Mouse (Mus musculus) testis, adult 2 months (tissue): ENCODE results near the gene Mrps18b. TPM values are rescaled to one million over a fixed set of nuclear protein-coding genes. Genes with fewer than 3 reads are reported as not detected.
A peak's percentile ranks its signal among the peaks of the same experiment; 100 is the strongest.

Experiments used
- H3K27ac ChIP-seq: fragments of 200-500 bp; 2 replicates; pipeline ENCODE4 v1.5.1; 2012; ENCODE audit warnings: low read depth, low read length; ENCODE audit not compliant: control insufficient read depth, insufficient read depth
- H3K27me3 ChIP-seq: fragments of 200-500 bp; 2 replicates; pipeline ENCODE4 v1.6.1; 2012; ENCODE audit warnings: mild to moderate bottlenecking, low read length, moderate library complexity; ENCODE audit not compliant: control insufficient read depth, insufficient read depth
- H3K36me3 ChIP-seq: fragments of 200-500 bp; 2 replicates; pipeline ENCODE4 v1.6.1; 2012; ENCODE audit warnings: mild to moderate bottlenecking, low read length; ENCODE audit not compliant: control insufficient read depth, insufficient read depth
- H3K4me1 ChIP-seq: fragments of 200-500 bp; 2 replicates; pipeline ENCODE4 v1.6.1; 2012; ENCODE audit warnings: low read length; ENCODE audit not compliant: control insufficient read depth, insufficient read depth
- H3K4me3 ChIP-seq: fragments of 200-500 bp; 2 replicates; pipeline ENCODE4 v1.5.1; 2012; ENCODE audit warnings: low read depth, mild to moderate bottlenecking, low read length, moderate library complexity, mixed read lengths; ENCODE audit not compliant: control insufficient read depth
- CTCF ChIP-seq: fragments of 200-500 bp; IDR thresholded peaks from 2 replicates; pipeline ENCODE4 v1.5.1; 2012; ENCODE audit warnings: low read depth, mild to moderate bottlenecking, inconsistent platforms, low read length, moderate library complexity; ENCODE audit not compliant: control insufficient read depth, insufficient read depth, insufficient replicate concordance
- POLR2A ChIP-seq: fragments of 200-500 bp; IDR thresholded peaks from 2 replicates; pipeline ENCODE4 v1.6.1; 2012; ENCODE audit warnings: low read depth, mild to moderate bottlenecking, inconsistent platforms, low read length, moderate library complexity; ENCODE audit not compliant: control insufficient read depth
- polyA plus RNA-seq: library from polyadenylated mRNA; depleted of rRNA; stranded (reverse); fragments of >200 nt; gene quantifications from 2 replicates; pipeline ENCODE4 v1.2.3, GENCODE M21; 2012

Mrps18b gene
- polyA plus RNA-seq, 1 experiment = 81.8 TPM

DNA sequence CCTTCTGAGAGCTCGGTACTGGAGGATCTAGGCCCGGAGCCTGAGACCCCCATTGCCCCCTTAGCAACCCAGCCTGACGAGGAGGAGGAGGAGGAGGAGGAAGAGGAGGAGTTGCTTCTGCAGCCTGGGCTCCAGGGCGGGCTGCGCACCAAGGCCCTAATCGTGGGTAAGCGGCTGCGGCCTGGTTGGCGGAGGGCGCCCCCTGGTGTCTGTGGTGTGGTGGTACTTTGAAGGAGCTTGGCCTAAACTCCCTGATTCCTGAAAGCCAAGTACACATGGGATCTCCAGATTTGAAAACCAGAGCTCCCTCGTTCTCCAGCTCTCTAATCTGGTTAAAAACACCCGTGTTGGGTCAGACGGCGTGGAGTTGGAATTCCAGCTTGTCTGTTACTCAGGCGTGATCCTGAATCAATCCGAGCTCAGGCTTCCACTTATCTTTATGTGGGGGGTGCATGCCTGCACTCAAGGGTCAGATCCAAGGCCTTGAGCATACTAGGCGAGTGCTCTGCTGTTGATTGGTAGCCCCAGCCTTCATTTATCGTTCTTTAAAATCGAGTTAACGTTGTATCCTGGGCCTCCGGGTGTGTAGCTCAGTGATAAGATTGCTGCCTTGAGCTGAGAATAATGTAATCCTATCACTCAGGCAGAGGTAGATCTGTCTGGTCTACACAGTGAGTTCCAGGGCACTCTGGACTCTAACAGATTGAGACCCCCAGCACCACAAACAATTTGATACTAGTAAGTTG is 42.2 kb downstream of the Mrps18b start:
- no peaks in the 10 kb centered on the region for H3K36me3 ChIP-seq
- H3K27me3 ChIP-seq = no peaks in the 10 kb centered on the region

DNA sequence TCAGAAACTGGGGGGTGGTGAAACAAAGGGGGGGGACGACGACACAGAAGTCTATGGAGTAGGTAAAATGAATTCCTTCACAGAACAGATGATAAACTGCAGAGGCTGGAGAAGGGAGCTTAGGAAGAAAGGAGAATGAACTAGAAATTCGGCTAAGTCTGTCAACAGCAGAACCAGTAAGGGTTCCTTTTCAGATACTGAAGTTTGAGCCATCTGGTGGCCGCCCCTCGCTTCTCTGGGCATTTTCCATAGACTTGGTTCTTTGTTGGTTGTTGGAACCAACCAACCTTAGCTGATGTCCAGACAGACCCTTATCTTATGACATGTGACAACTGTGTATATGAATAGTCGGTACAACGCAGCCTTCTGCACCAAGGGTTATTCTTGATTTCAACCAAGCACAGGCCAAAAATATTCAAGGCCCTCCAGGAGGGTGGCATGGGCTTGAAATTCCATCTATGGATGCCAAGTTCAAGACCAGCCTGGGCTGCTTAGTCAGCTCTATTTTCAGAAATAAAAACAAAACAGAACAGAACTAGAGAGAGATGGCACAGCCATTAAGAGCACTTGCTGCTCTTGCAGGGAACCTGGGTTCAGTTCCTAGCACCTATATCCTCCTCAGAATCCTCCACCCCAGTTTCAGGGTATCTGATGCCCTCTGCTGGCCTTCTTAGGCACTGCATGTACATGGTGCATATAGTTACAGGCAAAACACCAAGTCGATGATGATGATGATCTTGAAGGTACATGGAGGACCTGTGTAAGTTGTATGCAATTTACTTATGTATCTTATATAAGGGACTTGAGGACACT is 45.1 kb downstream of the Mrps18b start:
- peaks cover 24% of the 10 kb centered on the region for H3K4me1 ChIP-seq

More for the DNA sequence above, 42.2 kb downstream of the Mrps18b start:
- Histone ChIP-seq H3K4me3 (no peak overlapping the region), H3K4me1 (peaks cover 7% of the 10 kb centered on the region), H3K27ac (no peak overlapping the region)
- TF ChIP-seq CTCF (peak; percentile 91), POLR2A (no peak)

DNA sequence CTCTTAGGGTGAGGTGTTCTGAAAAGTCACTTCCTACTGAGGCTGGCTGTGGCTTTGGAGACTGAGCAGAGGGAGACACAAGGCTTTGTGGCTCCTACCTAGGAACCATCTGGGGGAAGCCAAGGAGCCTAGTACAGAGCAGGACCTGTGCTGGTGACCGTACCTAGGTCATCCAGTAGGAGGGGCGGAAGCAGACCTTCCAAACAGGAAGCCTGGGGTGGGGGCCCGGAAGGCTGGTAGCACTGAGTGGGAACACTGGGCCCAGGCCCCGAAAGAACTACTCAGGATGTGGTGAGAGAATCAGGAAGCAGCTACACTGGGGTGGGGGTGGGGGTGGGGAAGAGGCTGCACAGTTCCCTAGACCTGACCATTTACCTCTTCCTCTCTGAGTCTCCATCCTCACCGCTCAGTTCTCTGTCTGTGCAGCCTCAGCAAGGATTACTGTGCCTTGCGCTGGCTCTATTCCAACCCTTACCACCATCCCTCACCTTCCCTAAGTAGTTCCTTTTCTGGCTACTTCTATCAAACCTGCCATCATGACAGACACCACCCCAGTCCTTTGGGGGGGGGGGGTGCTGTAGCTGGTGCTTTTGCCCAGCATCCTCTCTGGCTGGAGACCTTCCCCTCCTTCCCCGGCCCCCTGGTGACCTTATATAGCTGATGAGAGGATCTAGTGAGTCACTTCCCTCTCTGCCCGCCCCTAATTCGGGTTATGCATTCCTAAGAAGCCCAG is 45.9 kb downstream of the Mrps18b start:
- H3K4me3 ChIP-seq = no peak overlapping the region
- H3K27me3 ChIP-seq = peaks cover 9% of the 10 kb centered on the region
- H3K4me1 ChIP-seq = peaks cover 27% of the 10 kb centered on the region
- H3K36me3 ChIP-seq = no peaks in the 10 kb centered on the region
- peak overlapping the region; percentile 32; the same call in 1 of the 2 replicates for H3K27ac ChIP-seq
- TF ChIP-seq CTCF (no peak), POLR2A (no peak)

More for the DNA sequence above, 45.1 kb downstream of the Mrps18b start:
- H3K36me3 ChIP-seq = no peaks in the 10 kb centered on the region
- H3K27ac ChIP-seq = no peak overlapping the region
- peaks cover 5% of the 10 kb centered on the region for H3K27me3 ChIP-seq
- no peak overlapping the region for H3K4me3 ChIP-seq
- TF ChIP-seq CTCF (peak; percentile 36; the same call in 1 of the 2 replicates), POLR2A (no peak)

DNA sequence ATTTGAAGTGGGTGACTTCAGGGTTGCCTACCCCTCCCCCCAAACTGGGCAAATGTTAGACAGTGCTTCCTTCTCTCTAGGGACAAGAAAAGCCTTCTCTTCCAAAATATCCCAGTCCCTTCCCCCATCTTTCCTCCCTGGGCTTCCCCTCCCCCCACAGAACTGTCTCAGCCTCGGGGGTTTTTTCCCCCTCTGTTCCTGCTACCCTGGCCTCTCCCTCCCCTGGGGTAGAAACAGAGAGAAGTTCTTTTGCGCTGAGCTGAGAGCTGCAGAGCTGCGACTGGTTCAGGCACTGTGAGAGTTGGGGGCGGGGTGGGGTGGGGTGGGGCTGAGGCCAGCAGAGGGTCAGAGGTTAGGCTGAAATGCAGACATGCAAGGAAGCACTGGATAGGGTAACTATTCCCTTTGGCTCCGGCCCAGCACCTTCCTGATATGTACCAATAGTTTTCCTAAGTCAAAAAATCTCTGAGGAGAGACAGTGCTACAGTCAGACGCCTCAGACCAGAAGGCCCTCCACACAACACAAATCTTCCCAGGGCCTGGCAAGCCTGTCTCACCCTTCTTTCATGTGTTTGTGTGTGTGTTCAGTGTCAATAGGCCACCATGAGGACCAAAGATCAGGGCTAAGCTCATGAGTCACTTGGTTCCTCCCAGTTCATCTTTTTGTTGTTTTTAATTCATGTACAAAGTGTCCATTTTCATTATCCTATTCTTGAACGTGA is 46.7 kb downstream of the Mrps18b start:
- H3K4me3 ChIP-seq = peak overlapping the region; percentile 66
- H3K4me1 ChIP-seq = peaks cover 33% of the 10 kb centered on the region
- peak overlapping the region; percentile 32 for H3K27ac ChIP-seq
- no peak for TF ChIP-seq POLR2A
- TF ChIP-seq CTCF = no peak
- no peaks in the 10 kb centered on the region for H3K36me3 ChIP-seq
- peaks cover 9% of the 10 kb centered on the region for H3K27me3 ChIP-seq

DNA sequence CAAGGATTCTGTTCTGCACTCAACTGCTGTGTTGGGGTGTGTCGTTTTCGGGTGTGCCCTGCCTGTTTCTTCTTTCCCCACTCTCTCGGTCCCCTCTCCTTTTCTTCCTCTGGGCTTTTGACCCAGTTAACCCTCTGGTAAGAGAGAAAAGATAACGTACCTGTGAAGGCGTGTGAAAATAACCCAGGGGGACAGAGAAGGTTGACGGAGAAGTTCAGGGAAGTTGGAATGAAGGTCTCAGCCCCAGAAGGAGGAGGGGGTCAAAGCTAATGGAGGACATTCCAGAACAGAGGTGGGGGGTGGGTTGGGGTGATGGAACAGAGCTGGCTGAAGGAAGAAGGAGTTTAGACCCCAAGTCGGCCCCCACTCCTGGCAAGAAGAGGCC is 47.2 kb downstream of the Mrps18b start:
- no peak for TF ChIP-seq CTCF
- no peak for TF ChIP-seq POLR2A
- Histone ChIP-seq H3K27me3 (peaks cover 9% of the 10 kb centered on the region), H3K27ac (no peak overlapping the region; the same call in 1 of the 2 replicates), H3K4me1 (peaks cover 36% of the 10 kb centered on the region), H3K36me3 (no peaks in the 10 kb centered on the region), H3K4me3 (peak overlapping the region; percentile 66)

DNA sequence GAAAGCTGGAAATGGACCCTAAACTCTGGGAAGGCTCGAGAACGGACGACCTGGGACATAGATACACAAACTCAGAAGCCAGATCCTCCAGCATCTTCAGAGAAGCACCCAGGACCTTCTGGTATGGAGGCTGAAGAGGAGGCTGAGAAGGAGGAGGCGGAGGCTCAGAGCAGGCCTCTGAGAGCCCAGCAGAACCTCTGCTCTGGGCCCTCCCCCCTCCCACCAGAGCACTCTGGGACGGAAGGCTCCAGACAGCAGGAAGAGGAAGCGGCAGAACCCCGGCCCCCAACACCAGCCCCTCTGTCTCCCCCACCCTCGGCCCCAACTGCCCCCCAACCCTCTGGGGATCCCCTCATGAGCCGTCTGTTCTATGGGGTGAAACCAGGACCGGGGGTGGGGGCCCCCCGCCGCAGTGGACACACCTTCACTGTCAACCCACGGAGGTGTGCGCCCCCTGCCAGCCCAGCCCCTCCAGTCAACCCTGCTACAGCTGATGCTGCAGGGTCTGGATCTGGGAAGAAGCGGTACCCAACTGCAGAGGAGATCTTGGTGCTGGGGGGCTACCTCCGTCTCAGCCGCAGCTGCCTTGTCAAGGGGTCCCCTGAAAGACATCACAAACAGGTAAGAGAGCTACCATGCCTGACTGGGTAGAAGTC is 47.9 kb downstream of the Mrps18b start:
- peak overlapping the region; percentile 92 for H3K4me3 ChIP-seq
- H3K4me1 ChIP-seq = peaks cover 39% of the 10 kb centered on the region
- H3K27ac ChIP-seq = peak overlapping the region; percentile 34; the same call in 1 of the 2 replicates
- H3K36me3 ChIP-seq = no peaks in the 10 kb centered on the region
- TF ChIP-seq CTCF (no peak), POLR2A (no peak)
- H3K27me3 ChIP-seq = peaks cover 9% of the 10 kb centered on the region
